Mouse (Mus musculus) neural tube, embryonic 13.5 days (tissue): ENCODE results near the gene Eef1b2. TPM values are rescaled to one million over a fixed set of nuclear protein-coding genes. Genes with fewer than 3 reads are reported as not detected.
A peak's percentile ranks its signal among the peaks of the same experiment; 100 is the strongest.

Experiments
- ATAC-seq: fragments of 200-750 bp; cut with Nextera tagmentation; 2 replicates; pipeline ENCODE4 v1.8.0; 2017; ENCODE audit warnings: low read depth, mild to moderate bottlenecking, moderate TSS enrichment, moderate library complexity
- H3K27ac ChIP-seq: fragments of 300-500 bp; sonication (generic); replicated peaks from 2 replicates; pipeline ENCODE4 v1.5.1; 2015; ENCODE audit warnings: moderate library complexity, mild to moderate bottlenecking, inconsistent platforms
- H3K27me3 ChIP-seq: fragments of 300-500 bp; sonication (generic); 2 replicates; pipeline ENCODE4 v1.6.1; 2015; ENCODE audit warnings: mild to moderate bottlenecking, inconsistent platforms
- H3K36me3 ChIP-seq: fragments of 300-500 bp; sonication (generic); 2 replicates; pipeline ENCODE4 v1.6.1; 2015; ENCODE audit warnings: mild to moderate bottlenecking, inconsistent platforms
- H3K4me1 ChIP-seq: fragments of 300-500 bp; sonication (generic); replicated peaks from 2 replicates; pipeline ENCODE4 v1.6.1; 2015; ENCODE audit warnings: inconsistent platforms
- H3K4me2 ChIP-seq: fragments of 300-500 bp; sonication (generic); 2 replicates; pipeline ENCODE4 v1.6.1; 2015; ENCODE audit warnings: inconsistent platforms, mild to moderate bottlenecking, moderate library complexity
- H3K4me3 ChIP-seq: fragments of 300-500 bp; sonication (generic); 2 replicates; pipeline ENCODE4 v1.5.1; 2015; ENCODE audit warnings: mild to moderate bottlenecking, inconsistent platforms
- H3K9ac ChIP-seq: fragments of 300-500 bp; sonication (generic); 2 replicates; pipeline ENCODE4 v1.6.1; 2015; ENCODE audit warnings: moderate library complexity, mild to moderate bottlenecking, inconsistent platforms
- H3K9me3 ChIP-seq: fragments of 300-500 bp; sonication (generic); 2 replicates; pipeline ENCODE4 v1.6.1; 2016; ENCODE audit warnings: inconsistent platforms
- WGBS: fragments of 180-500 bp; shearing (Covaris S2); methylation state at CpG from one replicate; pipeline ENCODE4 v1.1.7; 2015; 5-methylcytosine and 5-hydroxymethylcytosine counted together
- polyA plus RNA-seq: library from polyadenylated mRNA; unstranded; fragments of >200 nt; fragmentation: Nextera tagmentation; extraction: Ambion mirVana; gene quantifications from 2 replicates; pipeline ENCODE4 v1.2.1, GENCODE M21; 2015

Gene Eef1b2
- polyA plus RNA-seq, 1 experiment from 2014 or later: 469 TPM

DNA sequence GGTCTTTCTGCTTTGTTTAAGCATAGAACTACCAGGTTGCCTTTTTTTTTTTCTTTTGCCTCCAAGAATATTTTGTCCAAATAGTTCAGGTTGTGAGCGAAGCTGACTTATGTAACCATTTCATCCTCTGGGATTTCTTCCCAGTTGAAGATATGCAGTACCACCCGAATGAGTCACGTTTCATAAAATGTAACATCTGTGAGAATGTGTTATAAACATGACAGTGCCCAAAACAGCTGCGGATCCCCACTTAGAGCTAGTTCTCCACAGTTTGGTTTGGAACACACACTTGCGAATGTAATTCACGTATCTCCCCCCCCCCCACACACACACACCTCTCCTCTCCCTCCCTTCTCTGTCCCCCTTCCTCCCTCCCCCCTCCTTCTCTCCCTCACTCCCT is 22.8 kb downstream of the Eef1b2 start:
- 96% methylated on average over 6 of the region's 6 CpGs for WGBS
- ATAC-seq: no peak
- peaks cover 14% of the 10 kb centered on the region for H3K4me1 ChIP-seq
- H3K4me3 ChIP-seq: no peak overlapping the region
- H3K4me2 ChIP-seq: no peak overlapping the region
- no peak overlapping the region for H3K9ac ChIP-seq
- H3K9me3 ChIP-seq: peaks cover 6% of the 10 kb centered on the region; the same call in 1 of the 2 replicates
- H3K27ac ChIP-seq: no peak overlapping the region
- H3K27me3 ChIP-seq: no peaks in the 10 kb centered on the region
- H3K36me3 ChIP-seq: no peaks in the 10 kb centered on the region

- Histone ChIP-seq H3K27me3 (no peaks in the 10 kb centered on the region), H3K36me3 (no peaks in the 10 kb centered on the region), H3K9ac (no peak overlapping the region), H3K4me3 (no peak overlapping the region), H3K9me3 (peaks cover 6% of the 10 kb centered on the region; the same call in 1 of the 2 replicates), H3K4me2 (no peak overlapping the region), H3K4me1 (peaks cover 17% of the 10 kb centered on the region), H3K27ac (no peak overlapping the region)
- ATAC-seq: no peak
- WGBS: 95% methylated on average over 18 of the region's 18 CpGs
These were observed 23.7 kb downstream of the Eef1b2 start for GRCm38 (mm10) chr1:63200322-63200721.

GRCm38 (mm10) chr1:63201672-63202071 is 25.0 kb downstream of the Eef1b2 start:
- Histone ChIP-seq H3K27me3 (no peaks in the 10 kb centered on the region), H3K4me1 (peaks cover 17% of the 10 kb centered on the region), H3K4me2 (no peak overlapping the region), H3K36me3 (no peaks in the 10 kb centered on the region), H3K27ac (no peak overlapping the region), H3K4me3 (no peak overlapping the region), H3K9ac (no peak overlapping the region), H3K9me3 (peaks cover 6% of the 10 kb centered on the region; the same call in 1 of the 2 replicates)
- no peak for ATAC-seq
- 71% methylated on average over 1 of the region's 1 CpGs for WGBS

DNA sequence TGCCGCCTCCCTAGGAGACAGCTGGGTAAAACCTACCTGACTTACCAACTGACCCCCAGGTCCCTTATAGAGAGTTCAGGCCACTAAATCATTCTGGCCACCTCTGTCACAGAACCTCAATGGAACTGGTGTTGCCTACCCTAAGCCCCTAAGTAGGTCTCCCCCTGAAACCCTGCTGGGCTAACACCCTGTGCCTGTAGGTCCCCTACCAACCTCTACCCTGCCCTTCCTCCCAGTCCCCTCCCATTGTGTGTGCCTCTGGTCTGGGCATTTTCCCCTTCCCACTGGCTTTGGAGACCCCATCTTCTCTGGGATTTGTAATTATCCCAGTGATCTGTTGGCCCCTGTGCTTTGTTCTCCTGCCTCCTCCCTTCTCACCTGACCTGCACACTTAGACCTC is 26.8 kb downstream of the Eef1b2 start:
- peak; percentile 44 for ATAC-seq
- Histone ChIP-seq H3K9me3 (peaks cover 6% of the 10 kb centered on the region; the same call in 1 of the 2 replicates), H3K4me1 (peaks cover 17% of the 10 kb centered on the region), H3K9ac (no peak overlapping the region), H3K36me3 (no peaks in the 10 kb centered on the region), H3K27me3 (no peaks in the 10 kb centered on the region), H3K4me3 (no peak overlapping the region), H3K27ac (peak overlapping the region; percentile 39), H3K4me2 (no peak overlapping the region)
- WGBS: 70% methylated on average over 1 of the region's 1 CpGs

DNA sequence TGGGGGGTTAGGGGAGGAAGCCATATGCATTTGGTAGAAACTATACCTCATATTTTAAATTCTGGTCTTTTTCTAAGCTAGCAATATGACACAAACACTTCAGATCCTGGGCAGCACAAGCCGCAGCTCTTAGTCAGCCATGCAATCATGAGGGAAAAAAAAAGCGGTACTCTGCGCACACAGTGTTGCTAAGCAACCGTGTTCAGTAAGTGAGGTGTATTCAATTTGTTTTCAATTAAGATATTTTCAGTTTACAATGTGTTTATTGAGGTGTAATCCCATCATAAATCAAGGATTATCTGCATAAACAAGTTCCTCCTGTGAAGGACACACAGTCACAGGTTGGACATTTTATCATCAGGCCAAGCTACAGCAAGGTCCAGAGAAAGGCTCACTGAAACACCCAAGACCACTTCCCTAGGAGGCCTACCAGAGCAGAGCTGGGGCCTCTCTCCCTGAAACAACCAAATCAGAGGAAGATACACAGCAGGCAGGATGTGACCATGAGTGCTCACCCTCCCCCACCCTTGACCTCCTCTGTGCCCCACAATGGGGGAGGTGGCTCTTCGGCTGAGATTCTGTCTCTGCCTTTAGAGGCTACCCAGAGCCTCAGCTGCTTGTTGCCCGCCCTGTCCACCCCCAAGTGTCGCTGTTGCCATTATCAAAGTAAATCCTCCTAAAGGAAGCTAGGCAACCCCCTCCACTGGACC is 27.5 kb downstream of the Eef1b2 start:
- peak overlapping the region; percentile 81 for H3K27ac ChIP-seq
- 6% methylated on average over 7 of the region's 7 CpGs for WGBS
- H3K4me2 ChIP-seq: no peak overlapping the region
- H3K36me3 ChIP-seq: no peaks in the 10 kb centered on the region
- no peaks in the 10 kb centered on the region for H3K27me3 ChIP-seq
- H3K4me3 ChIP-seq: no peak overlapping the region
- ATAC-seq: peak; percentile 85
- H3K9me3 ChIP-seq: peaks cover 6% of the 10 kb centered on the region; the same call in 1 of the 2 replicates
- H3K9ac ChIP-seq: no peak overlapping the region
- H3K4me1 ChIP-seq: peaks cover 17% of the 10 kb centered on the region

DNA sequence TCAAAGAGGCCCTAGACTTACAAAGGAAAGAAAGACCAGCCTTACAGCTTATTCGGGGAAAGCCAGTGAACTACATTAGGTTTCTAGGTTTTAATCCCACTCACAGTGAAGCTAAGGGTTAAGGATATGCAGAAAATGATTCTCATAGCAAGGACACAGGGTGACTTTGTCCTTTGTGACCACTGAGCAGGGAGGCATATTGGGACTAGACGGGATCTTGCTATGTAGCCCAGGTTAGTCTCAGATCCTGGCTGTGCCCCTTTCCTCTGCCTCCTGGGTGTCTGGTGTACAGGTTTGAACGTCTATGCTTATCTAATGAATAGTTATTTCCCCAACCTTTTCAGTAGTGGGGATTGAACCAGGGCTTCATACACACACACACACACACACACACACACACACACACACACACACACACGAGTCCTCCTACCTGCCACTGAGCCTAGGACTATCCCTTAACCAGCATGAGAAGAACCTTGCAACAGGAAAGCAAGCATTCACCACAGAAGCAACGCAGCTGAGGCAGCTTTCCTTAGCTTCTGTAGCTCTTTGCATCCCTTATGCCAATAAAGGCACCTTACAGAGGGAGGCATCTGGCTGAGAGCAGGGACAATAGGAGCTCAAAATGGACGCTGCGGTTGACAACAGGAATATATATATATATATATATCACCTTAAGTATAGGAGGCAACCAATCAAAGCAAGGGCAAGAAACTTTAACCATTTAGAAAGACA is 28.2 kb downstream of the Eef1b2 start:
- Histone ChIP-seq H3K9me3 (peaks cover 6% of the 10 kb centered on the region; the same call in 1 of the 2 replicates), H3K36me3 (no peaks in the 10 kb centered on the region), H3K4me1 (peaks cover 17% of the 10 kb centered on the region), H3K4me2 (no peak overlapping the region), H3K27me3 (no peaks in the 10 kb centered on the region), H3K4me3 (no peak overlapping the region), H3K27ac (peak overlapping the region; percentile 81), H3K9ac (no peak overlapping the region)
- WGBS: 29% methylated on average over 7 of the region's 7 CpGs
- peak; percentile 44; the same call in 1 of the 2 replicates for ATAC-seq

GRCm38 (mm10) chr1:63207607-63208006 is 31.0 kb downstream of the Eef1b2 start:
- WGBS: 81% methylated on average over 3 of the region's 3 CpGs
- ATAC-seq: no peak
- no peaks in the 10 kb centered on the region for H3K27me3 ChIP-seq
- H3K9me3 ChIP-seq: no peaks in the 10 kb centered on the region
- H3K36me3 ChIP-seq: no peaks in the 10 kb centered on the region
- H3K4me1 ChIP-seq: peaks cover 17% of the 10 kb centered on the region
- no peak overlapping the region for H3K27ac ChIP-seq
- H3K4me3 ChIP-seq: no peak overlapping the region
- no peak overlapping the region for H3K4me2 ChIP-seq
- H3K9ac ChIP-seq: no peak overlapping the region

- Histone ChIP-seq H3K27me3 (no peaks in the 10 kb centered on the region), H3K4me1 (peaks cover 18% of the 10 kb centered on the region), H3K9ac (no peak overlapping the region), H3K36me3 (no peaks in the 10 kb centered on the region), H3K27ac (no peak overlapping the region), H3K4me3 (no peak overlapping the region), H3K9me3 (no peaks in the 10 kb centered on the region), H3K4me2 (no peak overlapping the region)
- ATAC-seq: no peak
- 23% methylated on average over 6 of the region's 6 CpGs for WGBS
These were observed 33.4 kb downstream of the Eef1b2 start for GRCm38 (mm10) chr1:63209861-63210529.

DNA sequence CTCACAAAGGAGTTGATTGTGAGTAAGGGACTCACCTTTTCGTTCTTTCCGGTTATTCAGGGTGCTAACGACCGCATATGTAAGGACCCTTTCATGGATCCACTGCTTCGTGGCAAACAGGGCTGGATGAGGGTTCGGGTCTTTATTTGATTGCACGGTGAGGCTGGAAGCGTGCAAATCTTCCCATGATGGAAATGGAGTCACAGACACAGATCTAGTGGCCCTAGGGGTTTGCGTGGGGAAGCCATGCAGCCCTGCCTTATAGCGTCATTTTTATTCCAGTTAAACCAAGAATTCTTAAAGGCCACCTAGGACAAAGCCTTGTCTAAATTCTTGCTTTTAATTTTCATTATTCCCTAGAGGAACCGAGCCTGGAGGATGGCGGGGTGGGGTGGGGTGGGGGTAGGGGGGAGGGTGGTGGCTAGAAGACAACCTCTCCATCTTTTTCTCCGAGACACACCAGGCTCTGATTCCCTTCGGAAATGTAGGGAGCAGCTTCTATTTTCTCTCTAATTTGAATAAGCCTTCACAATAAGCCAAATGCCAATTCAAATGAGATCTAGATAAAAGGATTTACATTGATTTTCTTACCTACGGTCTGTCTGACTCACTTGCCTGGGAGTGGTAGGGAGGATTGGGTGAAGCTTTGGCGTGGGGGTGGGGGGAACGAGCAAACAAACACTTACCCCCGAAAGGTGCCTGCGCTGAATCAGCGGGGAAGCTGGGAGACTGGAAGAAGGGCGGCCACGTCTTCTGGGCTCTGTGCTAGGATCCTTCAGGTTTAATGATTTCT is 37.0 kb downstream of the Eef1b2 start:
- Histone ChIP-seq H3K36me3 (no peaks in the 10 kb centered on the region), H3K9ac (peak overlapping the region; percentile 26; the same call in 1 of the 2 replicates), H3K9me3 (no peaks in the 10 kb centered on the region), H3K27ac (peak overlapping the region; percentile 42; the same call in 1 of the 2 replicates), H3K4me3 (peak overlapping the region; percentile 6), H3K4me2 (peak overlapping the region; percentile 46), H3K27me3 (no peaks in the 10 kb centered on the region), H3K4me1 (peaks cover 18% of the 10 kb centered on the region)
- 0 out of 2 replicates have a peak, but pooled peaks have one; percentile 32 for ATAC-seq
- WGBS: 19% methylated on average over 22 of the region's 22 CpGs

- ATAC-seq: no peak
These were observed 37.6 kb downstream of the Eef1b2 start, which contains the start of gene Gpr1 for GRCm38 (mm10) chr1:63214271-63214558. Gpr1 (minus strand) TSS chr1:63214543.

GRCm38 (mm10) chr1:63214631-63215030 is 38.0 kb downstream of the Eef1b2 start:
- Histone ChIP-seq H3K36me3 (no peaks in the 10 kb centered on the region), H3K4me2 (no peak overlapping the region), H3K9me3 (no peaks in the 10 kb centered on the region), H3K4me1 (peaks cover 18% of the 10 kb centered on the region), H3K27ac (0 out of 2 replicates have a peak overlapping the region, but pooled peaks have one; percentile 42), H3K27me3 (no peaks in the 10 kb centered on the region), H3K9ac (no peak overlapping the region), H3K4me3 (no peak overlapping the region)
- ATAC-seq: no peak
- 36% methylated on average over 7 of the region's 7 CpGs for WGBS

More at GRCm38 (mm10) chr1:63214271-63214558, 37.6 kb downstream of the Eef1b2 start, which contains the start of gene Gpr1:
- H3K4me3 ChIP-seq: peak within 1 kb of the TSS; percentile 6
- peak within 1 kb of the TSS; percentile 46 for H3K4me2 ChIP-seq
- no peaks in the 10 kb centered on the region for H3K36me3 ChIP-seq
- peak within 1 kb of the TSS; percentile 42; the same call in 1 of the 2 replicates for H3K27ac ChIP-seq
- H3K4me1 ChIP-seq: peaks cover 18% of the 10 kb centered on the region
- WGBS: 35% methylated on average over 3 of the region's 3 CpGs
- H3K27me3 ChIP-seq: no peaks in the 10 kb centered on the region
- H3K9me3 ChIP-seq: no peaks in the 10 kb centered on the region
- H3K9ac ChIP-seq: peak within 1 kb of the TSS; percentile 26; the same call in 1 of the 2 replicates
